Mouse (Mus musculus) 416B (cell line): ENCODE data around the gene Kcnk3.

Experiments used
- DNase-seq: peaks from one replicate; pipeline ENCODE4 v3.0.0; 2011; ENCODE audit warnings: low read depth

Gene Kcnk3

DNA sequence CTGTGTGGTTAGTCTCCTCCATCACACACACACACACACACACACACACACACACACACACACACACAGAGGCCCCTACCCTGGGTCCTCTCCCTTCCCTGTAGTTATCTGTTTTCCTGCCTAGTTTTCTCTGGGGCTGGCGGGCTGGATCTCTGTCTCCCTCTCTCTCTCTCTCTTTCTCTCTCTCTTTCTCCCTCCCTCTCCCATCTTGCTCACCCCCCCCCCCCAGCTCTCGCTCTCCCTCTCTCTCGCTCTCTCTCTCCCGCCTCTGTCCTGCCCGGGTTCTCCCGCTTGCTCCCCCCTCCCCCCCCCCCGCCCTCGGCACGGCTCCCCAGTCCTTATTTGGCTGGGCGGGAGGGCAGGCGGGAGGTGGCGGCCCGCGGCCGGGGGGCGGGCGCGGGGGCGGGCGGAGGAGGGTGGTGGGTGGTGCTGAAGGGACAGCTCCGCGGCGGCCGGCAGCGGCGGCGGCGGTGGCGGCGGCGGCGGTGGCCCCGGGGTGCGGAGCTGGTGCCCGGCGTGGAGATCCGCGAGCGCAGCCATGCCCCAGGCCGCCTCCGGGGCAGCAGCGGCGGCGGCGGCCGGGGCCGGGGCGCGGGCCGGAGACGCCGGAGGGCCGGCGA lies at the start of gene Kcnk3:
Gene Kcnk3 (plus strand): TSS at position 490 of the 620 bp plus-strand sequence.
- DNase-seq, result no peak

DNA sequence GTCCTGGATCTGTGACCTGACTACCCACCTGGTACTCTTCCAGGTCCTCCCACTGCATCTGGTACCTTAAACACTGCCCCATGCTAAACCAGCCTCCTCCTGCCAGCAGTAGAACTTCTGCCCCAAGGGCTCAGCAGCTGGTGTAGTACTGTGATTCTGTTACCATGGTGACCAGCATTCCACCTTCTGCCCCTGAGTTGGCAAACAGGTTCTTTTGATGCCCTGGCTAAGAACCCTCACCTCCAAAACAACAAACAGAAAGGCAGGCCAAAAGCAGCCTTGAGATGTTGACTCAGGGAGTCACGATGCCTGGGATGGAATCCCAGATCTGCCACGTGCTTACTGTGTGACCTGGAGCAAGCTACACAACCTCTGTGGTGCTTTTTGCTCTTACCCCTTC lies 42.3 kb upstream of the Kcnk3 start, which contains the start of gene Cib4:
Gene Cib4 (minus strand): TSS at position 139 of the 400 bp plus-strand sequence.
- DNase-seq, result no peak

DNA sequence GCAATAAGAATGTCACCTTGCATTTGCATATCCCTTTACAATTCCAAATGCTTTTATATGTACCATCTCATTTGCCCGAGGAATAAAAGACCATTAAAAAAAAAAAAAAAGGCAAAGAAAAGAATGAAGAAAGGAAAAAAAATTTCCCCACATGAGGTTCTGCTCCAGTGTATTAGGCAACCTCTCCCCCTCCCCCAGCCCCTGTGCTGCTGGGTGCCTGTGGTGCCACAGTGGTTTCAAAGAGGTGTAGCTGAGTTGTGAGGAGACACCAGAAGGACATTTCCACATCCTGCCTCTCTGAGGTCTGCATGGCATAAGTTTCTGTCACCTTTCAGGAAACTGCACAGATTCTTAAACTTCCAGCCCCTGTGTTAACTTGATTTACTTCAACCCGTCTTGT lies 39.3 kb upstream of the Kcnk3 start:
- no peak for DNase-seq

DNA sequence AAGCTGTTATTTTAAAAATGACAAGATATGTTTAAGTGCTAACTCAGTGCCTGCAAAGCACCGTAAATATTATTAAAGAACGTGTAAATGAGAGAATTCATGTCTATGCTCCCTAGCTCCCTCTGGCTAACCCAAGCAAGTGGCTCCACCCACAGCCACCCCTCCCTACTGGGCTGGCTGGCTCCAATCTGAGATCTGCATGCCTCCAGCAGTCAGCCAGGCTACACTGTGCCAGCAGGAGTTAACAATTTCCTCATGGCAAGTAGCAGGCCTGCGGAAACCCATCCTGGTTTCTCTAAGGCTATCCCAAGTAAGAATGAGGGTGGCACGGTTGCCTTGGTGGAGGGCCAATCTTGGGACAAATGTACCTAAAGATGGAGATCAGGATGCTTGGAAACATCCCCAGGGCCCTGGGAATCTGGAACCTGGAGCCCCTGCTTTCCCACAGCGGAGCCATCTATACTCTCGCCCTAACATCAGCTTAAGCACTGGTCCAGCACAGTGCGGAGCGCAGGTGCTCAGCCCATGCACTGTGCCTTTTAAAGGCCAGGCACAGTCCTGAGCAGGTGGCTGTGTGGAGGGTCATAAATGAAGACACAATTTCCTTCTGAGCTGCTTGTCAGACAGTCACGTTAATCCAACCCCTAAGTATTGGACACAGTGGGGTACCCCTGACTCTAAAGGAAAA lies 37.5 kb upstream of the Kcnk3 start:
- no peak for DNase-seq

DNA sequence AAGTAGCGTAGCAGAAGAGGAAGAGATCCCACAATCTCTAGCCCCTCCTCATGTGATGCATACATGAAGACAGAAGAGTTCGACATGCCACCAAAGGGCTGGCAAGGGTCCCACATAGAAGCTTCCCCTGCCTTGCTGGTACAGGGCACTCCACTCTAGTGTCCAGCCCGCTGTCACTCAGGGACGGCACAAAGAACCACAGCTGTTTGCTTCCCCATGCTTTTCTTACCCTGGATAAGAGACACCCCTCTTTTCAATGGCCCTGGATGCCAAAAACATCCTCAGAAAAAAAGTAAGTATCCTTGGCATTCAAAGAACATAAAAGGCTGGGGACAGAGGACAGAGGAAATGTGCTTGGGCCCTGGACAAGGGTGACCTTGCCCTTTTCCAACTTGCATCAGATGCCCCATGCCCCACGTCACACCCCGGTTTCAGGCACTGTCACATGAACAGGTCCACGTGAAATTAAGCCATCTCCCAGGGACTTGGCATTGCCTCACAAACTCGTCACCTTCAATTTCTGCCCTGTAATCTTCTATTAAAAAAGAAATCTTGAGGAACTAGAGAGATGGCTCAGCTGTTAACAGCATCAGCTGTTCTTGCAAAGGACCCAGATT lies 36.8 kb upstream of the Kcnk3 start:
- DNase-seq, result no peak

DNA sequence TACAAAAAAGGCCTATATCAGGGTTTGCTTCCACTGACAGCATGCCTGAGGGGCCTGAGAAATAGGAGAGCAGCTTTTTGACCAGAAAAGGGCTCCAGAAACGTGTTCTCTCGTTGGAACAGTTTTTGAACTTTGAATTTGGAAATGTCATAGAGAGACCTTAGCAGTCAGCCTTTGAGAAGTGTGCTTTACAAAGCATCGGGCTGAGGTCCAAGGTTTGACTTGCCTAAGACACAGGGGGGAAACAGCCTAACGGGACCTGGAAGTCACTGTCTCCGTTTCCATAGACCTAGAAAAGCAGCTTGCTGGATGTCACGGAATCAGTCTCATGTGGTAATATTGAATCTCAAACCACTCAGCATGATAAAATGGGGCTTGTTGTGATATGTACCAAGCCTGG lies 36.0 kb upstream of the Kcnk3 start:
- DNase-seq, result no peak

GRCm38 (mm10) chr5:30553936-30554335 lies 34.0 kb upstream of the Kcnk3 start:
- DNase-seq, result no peak

DNA sequence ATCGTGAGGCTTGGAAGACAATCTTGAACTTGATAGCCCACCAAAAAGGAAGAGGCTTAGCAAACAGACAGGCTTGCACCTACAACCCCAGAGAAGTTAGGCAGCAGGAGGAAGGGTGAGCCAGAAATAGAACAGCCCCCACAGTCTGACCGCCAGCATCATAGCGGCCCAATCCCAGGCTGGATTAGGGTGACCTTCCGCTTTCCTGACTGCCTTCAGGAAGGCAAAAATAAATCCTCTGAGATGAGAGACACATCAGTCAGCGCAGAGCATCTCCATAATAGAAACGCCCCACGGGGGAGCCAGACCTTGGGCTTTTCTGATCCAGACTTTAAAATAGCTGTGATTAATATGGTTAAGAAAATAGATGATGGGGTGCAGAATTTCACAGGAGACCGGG lies 33.0 kb upstream of the Kcnk3 start:
- no peak for DNase-seq

GRCm38 (mm10) chr5:30556284-30556683 lies 31.7 kb upstream of the Kcnk3 start:
- peak; percentile 35 for DNase-seq

DNA sequence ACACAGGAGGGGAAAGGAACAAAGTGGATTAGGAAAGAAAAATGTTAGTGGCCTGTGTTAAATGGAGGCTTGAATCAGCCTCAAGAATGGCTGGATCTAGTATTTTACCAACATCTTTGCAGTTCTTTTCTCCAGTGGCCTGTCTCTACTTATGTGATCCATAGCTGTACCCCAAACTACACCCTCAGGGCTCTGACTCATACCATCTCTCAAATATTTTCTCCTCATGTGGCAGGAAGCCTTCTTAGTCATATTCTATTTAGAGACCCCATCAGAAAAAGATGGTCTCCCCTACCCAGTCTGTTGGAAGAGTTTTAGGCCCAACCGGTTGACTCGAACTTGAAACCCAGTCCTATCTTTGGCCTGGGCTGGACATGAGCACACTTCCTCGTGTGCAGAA lies 28.5 kb upstream of the Kcnk3 start:
- DNase-seq, result peak; percentile 4

DNA sequence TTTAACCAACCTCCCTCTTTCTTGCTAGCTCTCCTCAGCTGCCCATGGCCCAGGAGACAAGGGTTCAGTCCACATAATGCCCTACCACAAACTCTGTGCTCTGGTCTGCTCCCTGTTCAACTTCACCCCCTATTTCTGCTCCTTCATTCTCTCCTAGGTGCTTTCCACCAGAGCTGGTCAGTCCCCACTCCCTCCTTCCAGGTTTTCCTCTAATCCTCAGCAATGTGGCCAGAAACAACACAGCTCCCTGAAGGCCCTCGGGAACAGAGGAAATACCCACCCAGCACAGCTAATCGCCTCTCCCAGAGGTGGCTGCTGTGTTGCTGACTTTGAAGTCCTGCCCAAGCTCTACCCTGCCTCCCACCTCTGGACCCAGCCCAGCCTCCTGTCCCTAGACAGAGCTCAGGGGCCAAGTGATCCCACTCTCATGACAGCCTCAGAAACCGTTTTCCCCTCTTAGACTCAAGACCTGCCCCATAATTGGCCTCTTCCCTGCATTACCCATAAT lies 27.9 kb upstream of the Kcnk3 start:
- DNase-seq, result no peak

DNA sequence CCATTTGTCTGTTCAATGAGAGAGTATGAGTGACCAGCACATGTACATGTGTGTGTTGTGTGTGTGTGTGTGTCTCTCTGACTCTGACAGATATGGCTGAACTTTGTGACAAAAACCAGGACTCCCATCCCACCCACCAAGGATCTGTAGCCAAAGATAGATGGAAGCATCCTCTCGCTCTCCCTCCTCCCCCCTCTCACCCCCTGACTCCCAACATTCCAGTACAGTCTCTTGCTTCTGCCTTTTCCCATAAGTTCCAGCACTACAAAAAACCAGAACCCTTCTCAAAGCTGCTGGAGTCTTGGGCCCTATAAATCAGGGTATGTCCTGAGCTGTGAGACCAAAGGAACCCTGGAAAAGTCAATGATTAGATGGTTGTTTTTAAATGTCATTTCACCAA lies 19.5 kb upstream of the Kcnk3 start:
- DNase-seq, result no peak

- no peak for DNase-seq
Measured at GRCm38 (mm10) chr5:30571820-30572219, 16.1 kb upstream of the Kcnk3 start.

- no peak for DNase-seq
Measured at GRCm38 (mm10) chr5:30574367-30574766, 13.6 kb upstream of the Kcnk3 start.

DNA sequence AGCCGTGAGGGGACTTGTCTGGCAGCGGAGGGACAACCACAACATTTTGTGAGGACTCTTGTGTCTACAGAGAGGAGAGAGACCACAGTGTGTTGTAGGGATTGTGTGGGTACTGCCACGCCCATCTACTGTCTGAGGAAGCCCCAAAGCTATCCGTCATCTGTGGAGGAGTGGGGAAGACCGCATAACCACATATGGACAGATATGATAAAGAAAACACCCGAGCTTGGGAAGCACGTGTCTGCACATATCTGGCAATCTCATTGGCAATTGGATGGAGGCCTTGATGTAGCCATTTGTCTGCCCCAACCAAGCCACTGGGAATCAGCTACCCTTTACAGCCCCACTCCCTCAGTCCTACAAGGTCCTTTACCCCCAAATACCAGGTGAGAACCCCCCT lies 11.7 kb upstream of the Kcnk3 start:
- DNase-seq, result peak; percentile 31

DNA sequence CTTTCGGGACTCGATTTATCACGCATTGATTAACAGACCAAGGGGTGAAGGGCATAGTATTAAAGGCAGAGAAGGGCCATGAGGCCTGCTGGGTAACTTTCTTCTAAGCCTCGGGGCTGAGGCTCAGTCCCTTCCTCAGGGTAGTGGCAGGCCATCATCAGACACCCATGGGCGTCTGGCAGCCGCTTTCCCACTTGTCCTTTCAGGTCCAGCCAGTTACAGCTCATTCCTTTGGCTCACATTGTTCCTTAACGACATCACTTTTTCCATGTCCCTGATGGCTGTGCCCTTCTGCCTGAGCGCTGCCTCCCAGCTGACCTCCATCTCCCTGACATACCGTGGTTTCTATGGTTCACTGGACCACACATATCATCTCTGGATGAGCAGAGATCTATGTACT lies 10.7 kb upstream of the Kcnk3 start:
- DNase-seq, result no peak

DNA sequence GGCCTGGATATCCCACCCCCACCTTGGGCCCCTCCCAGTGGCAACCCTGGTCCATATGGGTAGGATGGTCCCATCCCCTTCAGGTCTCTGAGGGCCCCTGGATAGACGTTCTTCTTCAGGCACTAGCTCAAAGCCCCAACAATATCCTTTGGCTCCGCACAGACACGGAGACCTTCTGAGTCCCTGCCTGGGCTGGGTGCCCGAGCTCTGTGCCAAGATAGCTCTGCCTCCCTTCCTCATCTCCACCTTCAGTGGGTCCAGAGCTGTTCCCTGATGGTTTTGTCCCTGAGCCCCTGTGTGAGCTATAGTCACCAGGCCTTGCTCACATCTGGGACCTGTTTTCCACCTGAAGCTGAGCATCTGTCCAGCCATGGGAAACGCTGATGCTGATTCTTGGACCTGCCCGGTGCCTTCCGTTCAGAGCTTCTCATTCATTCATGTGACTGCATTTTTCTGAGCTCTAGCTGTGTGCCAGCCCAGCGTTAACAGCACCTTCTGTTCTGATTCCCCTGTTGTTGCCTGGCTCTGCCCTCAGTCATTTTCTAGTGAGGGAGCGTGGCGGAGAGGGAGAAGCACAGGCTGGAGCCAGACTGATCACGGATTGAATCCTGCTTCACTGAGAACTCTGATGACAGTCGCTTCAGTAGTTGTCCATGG lies 10.2 kb upstream of the Kcnk3 start:
- no peak for DNase-seq

GRCm38 (mm10) chr5:30578445-30579080 lies 9.4 kb upstream of the Kcnk3 start:
- DNase-seq, result no peak

DNA sequence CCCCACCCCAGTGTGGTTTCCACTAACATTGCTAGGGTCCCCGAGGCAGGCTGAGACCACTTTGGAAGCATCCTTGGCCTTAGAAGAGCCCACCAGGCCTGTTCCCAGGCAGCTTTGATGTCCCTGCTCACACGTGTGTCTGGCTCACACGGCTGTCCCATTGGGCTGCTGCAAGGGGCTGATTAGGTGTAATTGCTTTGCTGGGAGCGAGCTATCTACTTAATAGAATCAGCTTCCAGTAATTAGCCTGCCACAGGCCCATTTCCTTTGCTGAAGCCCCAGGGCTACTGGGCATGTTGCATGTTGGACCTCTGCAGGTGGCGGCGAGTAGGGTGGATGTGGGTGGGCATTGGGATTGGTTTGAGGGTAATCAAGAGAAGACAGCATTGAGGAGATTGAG lies 7.2 kb upstream of the Kcnk3 start:
- no peak for DNase-seq

GRCm38 (mm10) chr5:30582017-30582416 lies 6.0 kb upstream of the Kcnk3 start:
- no peak for DNase-seq

DNA sequence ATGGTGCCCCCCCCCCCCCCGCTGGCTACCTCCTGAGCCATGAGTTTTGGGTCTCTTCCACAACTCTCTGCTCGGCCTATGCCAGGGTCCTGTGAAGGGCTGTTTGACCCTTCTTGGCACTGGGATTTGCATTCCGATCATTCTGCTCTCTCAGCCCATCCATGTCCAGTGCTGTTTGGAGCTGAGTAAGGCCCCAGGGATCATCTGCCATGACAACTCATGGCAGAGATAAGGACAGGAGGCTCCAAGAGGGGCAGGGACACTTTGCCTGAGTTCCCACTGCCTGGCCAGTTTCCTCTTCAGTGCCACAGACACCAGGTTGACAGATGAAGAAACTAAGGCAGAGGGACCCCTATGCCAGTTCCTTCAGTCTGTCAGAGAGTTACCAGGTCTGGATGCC lies 1.4 kb upstream of the Kcnk3 start:
- no peak for DNase-seq

DNA sequence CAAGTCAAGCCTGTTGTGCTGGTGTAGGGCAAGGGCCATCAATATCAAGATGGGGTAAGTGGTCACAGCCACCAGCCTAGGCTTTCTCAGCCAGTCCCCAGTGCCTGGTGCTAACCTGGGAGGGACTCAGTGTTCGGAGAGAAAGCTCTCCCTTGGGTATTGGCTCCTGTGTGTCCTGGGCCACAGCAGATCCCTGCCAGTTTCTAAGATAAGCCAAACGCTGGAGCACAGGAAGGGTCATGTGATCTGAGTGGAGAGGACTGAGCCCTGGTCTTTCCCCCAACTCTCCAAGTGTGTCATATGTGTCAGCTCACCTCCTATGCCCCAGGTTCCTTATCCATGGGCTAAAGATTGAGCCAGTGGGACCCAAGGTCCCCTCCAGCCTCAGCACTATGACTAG lies 869 bp upstream of the Kcnk3 start:
- no peak for DNase-seq
